Mouse (Mus musculus): ENCODE results near the gene Gm9780.
"Not testable (repeated sequence)": the region's sequence is repeated elsewhere in the genome, so short reads cannot be mapped to it uniquely, and the experiment has no call there.

Gm9780 gene

DNA sequence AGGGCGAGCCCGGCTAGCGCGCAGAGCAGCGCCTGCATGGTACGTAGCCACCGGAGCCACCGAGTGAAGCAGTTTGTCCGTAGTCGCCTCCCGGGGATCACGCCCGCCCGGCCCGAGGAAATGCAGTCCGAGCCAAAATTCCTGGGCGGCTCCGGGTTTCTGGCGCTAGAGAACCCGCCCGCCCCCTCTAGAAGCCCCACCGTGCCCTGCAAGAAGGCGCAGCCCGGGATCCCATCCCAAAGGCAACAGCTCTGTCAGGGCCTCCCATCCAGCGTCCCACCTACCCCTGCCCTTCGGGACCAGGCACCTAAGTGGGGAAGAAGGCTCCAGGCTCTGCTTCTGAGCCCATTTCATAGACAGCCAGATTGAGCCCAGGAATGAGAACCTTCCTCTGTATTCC lies at the start of gene Gm9780:
TSS of gene Gm9780 (minus strand) at position 101 of the 400 bp plus-strand sequence.
- not testable (repeated sequence) for DNase-seq (ENCODE audit: low read depth, low spot score)

GRCm38 (mm10) chr14:26081997-26082396 lies 39.5 kb upstream of the Gm9780 start, which contains the start of gene Cphx3:
TSS of gene Cphx3 (plus strand) at chr14:26082297.
- DNase-seq (ENCODE audit: low read depth, low spot score), result not testable (repeated sequence)

GRCm38 (mm10) chr14:26081216-26081615 lies 38.7 kb upstream of the Gm9780 start, which contains the start of gene Cphx2:
TSS of gene Cphx2 (plus strand) at chr14:26081516.
- DNase-seq (ENCODE audit: low read depth, low spot score), result not testable (repeated sequence)

DNA sequence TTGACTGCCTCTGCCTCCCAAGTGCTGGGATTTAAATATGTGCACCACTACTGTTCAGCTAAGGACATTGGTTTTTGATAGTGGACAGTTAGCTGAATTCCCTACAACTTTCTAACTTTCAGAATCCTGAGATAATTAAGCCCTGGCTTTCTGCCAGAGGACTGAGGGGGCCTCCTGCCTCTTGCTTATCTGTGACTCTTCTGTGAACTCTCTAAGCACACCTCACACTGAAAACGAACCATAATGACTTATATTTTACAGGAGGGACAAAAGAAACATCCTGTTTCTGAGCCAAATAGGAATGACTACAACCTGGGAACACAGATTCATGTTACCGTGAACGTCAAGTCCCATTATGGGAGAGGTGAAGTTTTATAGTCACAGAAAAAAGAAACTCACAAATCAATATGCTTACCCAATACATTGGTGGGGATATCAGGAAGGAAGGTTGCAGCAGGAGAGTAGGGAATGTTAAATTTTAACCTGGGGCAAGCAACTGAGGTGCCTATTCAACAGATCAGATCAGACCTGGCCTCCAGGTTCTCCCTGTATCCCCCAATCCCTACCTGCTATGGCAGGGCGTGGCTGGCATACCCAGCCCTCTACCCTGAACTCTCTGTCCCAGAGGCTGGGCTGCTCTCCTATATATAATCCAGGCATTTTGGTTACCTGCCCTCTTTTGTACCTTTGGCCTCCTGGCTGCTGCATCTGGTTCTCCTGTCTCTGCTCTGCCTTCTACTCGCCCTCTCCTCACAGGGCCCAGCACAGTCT lies 34.3 kb upstream of the Gm9780 start:
- DNase-seq (ENCODE audit: low read depth, low spot score), result not testable (repeated sequence)

GRCm38 (mm10) chr14:26067325-26067633 lies 24.8 kb upstream of the Gm9780 start, which contains the start of gene Tmem254c:
TSS of gene Tmem254c (minus strand) at chr14:26067355.
- DNase-seq (ENCODE audit: low read depth, low spot score), result not testable (repeated sequence)

- DNase-seq (ENCODE audit: low read depth, low spot score), result not testable (repeated sequence)
Observed at GRCm38 (mm10) chr14:26066574-26067324, 24.2 kb upstream of the Gm9780 start.

DNA sequence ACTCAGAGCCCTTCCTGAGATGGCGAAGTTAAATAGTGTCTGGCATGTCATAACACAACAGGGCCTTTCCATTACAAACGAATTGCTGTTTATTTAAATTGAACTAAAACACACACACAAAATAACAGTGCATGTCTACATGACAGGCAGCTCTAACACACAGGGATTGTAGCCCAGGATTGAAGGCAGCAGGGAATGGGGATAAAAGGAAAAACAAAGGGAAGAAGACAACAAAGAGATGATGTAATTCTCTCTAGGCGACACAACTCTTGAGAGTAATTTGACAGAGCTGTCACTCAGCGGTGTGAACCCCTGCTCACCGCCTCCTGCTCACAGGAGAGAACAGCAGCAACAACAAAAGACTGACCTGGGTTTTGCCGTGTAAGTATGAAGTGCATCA lies 16.9 kb upstream of the Gm9780 start:
- not testable (repeated sequence) for DNase-seq (ENCODE audit: low read depth, low spot score)

- DNase-seq (ENCODE audit: low read depth, low spot score), result not testable (repeated sequence)
Observed at GRCm38 (mm10) chr14:26058184-26058583, 15.7 kb upstream of the Gm9780 start.

DNA sequence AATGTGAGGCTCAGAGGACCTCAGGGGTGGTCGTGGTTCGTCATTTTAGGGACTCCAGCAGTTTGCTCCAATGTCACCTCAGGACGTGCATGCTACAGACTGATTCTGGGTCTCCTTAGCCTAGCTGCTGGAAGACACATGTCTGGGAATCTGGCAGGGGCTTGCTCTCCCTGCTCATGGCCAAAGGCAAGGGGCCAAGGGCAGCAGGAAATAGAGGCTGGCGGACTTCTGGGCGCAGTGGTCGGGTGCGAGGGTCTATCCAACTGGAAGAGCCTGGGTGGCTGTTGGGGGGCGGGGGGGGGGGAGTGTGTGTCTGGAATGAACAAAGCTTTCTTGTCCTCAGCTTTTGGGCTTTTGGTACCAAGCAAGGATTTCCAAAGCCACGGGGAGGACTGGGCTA lies 6.3 kb upstream of the Gm9780 start:
- not testable (repeated sequence) for DNase-seq (ENCODE audit: low read depth, low spot score)

- DNase-seq (ENCODE audit: low read depth, low spot score), result not testable (repeated sequence)
Observed at GRCm38 (mm10) chr14:26047026-26047425, 4.5 kb upstream of the Gm9780 start.

- DNase-seq (ENCODE audit: low read depth, low spot score), result not testable (repeated sequence)
Observed at GRCm38 (mm10) chr14:26045007-26045406, 2.5 kb upstream of the Gm9780 start.

DNA sequence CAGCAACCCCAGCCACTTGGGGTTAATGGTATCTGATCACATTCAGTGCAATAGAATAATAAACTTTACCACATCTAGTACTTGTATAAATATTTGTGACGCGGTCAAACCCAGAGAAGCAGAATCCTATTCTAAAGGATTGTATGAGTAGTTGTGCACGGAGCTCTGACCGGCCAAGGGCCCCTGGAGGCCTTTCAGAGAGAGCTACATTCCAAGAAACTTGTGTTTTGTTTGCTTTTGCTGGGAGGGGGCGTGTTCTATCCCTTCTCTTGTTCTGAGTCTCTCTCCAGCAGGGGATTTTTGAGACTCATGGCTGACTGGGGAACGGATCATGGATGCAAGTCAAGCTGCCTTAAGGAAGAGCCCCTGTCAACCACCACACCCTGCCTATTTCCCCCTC lies 7.1 kb downstream of the Gm9780 start:
- DNase-seq (ENCODE audit: low read depth, low spot score), result not testable (repeated sequence)

- not testable (repeated sequence) for DNase-seq (ENCODE audit: low read depth, low spot score)
Observed at GRCm38 (mm10) chr14:26034364-26034763, 8.1 kb downstream of the Gm9780 start.

DNA sequence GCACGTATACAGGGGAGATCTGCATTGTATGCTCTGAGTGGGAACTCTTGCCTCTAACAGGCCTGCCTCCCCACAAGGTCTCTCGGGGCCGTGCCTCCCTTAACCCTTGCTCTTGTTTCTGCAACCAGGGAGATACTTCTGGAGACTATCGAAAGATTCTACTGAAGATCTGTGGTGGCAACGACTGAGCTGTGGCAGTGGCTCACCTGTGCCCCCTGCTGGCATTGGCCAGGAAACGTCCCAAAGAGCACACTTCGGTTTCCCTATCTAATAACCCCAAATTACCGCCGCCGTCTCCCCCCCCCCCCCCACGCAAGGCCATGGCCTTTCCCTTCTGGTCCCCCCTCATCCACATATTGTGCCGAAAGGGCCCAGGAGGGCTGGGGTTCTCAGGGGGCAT lies 16.9 kb downstream of the Gm9780 start:
- DNase-seq (ENCODE audit: low read depth, low spot score), result not testable (repeated sequence)

- DNase-seq (ENCODE audit: low read depth, low spot score), result not testable (repeated sequence)
Observed at GRCm38 (mm10) chr14:26022831-26023230, 19.7 kb downstream of the Gm9780 start.

- DNase-seq (ENCODE audit: low read depth, low spot score), result not testable (repeated sequence)
Observed at GRCm38 (mm10) chr14:26021555-26021954, 21.0 kb downstream of the Gm9780 start.

DNA sequence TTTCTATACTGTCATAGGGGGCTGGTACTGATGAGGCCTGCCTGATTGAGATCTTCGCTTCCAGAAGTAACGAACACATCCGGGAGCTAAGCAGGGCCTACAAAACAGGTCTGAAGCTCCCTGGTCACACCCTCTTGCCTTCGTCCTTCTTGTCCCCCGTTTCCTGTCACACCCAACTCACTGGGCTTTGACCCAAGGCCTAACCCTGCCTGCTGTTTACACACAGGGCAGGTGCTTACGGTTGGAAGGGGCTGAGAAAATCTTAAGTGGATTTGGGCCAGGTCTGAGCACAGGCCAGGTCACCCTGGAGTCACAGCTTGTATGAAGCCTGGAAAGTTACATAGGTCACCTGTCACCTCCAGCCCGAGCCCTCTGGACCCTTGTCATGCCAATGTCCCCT lies 26.1 kb downstream of the Gm9780 start:
- not testable (repeated sequence) for DNase-seq (ENCODE audit: low read depth, low spot score)

DNA sequence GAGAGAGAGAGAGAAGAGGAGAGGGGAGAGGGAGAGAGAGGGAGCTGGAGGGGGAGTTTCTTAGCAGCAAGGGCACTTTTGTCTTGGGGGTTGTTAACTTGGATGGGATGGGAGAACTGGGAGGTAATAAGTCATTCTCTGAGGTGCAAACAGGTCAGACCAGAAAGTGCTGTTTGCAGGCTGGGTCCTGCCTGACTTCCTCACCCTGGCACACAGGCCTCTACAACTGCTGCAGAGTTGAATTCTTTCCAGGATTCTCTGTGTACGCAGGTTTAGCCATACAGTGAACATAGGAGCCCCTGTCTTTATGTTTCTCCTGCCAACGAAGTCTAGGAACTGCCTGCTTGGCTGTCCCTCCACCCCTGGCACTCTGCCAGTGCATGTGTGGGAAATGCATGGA lies 35.0 kb downstream of the Gm9780 start:
- DNase-seq (ENCODE audit: low read depth, low spot score), result not testable (repeated sequence)

GRCm38 (mm10) chr14:25981880-25982279 lies 60.6 kb downstream of the Gm9780 start:
- not testable (repeated sequence) for DNase-seq (ENCODE audit: low read depth, low spot score)

DNA sequence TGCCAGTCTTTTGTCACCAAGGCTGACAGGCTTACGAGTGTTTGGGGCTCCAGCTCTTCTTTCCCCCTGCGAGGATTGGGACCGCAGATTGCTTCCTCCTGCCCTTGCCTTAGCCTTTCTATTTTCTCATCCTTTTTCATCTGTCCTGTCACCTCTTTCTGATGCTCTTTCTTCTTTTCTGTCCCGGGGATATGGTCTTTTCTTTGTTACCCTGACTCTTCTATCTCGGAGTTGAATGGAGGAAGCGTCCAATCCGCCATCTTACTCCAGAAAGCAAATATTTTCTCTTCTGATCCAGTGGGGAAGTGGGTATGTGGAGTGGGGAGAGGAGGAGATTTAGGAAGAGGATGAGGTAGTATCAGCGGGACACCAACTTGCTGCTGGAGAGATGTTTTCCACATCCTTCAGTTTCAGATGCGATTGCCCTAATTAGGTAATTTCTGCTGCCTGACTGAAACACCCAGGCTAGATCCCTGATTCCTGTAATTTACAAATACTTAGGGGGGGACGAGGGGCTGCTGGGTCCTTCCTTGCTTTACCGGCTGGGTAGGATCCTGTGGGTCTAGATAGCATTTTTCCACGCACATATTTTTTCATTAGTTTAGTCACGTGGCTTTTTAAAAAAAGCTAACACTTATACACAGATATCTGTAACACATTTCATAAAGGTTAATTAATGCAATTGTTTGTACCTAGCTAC lies 63.1 kb downstream of the Gm9780 start:
- not testable (repeated sequence) for DNase-seq (ENCODE audit: low read depth, low spot score)

DNA sequence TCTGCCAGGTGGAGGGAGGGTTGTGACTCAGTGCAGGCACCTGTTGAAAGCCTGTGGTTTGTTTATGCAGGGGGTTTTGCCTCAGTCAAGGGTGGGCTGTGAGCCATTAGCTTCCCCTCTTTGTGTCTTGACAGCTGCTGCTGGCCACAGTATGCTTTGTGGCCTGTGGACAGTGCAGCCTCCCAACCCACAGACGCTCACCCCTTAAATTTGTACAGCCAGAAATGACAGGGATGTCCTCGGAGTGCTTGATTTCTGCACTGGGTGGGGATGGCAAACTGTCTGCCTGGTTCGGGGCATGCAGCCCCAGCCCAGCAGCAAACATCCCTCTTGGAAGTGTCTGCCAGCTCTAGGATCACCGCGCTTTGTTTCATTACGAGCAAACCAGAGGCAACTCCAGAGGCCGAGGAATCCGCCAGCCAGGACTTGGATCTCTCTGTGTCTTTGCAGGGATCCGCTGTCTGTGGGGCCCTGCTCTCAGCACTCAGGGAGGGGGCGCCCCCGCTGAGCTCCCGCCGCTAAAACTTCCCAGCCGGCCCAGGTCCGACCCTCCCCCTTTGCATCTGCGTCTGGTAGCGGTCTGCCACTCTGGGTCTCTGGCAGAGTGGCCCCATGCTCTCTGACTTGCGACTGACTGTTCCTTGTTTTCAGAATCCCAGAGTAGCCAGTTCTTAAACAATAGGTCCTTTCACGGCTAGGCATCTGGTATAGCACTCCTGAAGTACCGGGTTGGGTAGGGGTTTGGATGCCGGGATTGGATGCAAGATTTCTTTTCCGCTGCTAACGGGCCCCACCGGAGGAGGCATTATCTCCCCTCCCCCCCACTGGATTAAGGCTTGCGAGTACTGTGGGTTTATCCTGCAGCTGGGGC lies 63.9 kb downstream of the Gm9780 start, which contains the start of gene Duxbl1:
TSS of gene Duxbl1 (plus strand) at position 207 of the 871 bp plus-strand sequence.
- not testable (repeated sequence) for DNase-seq (ENCODE audit: low read depth, low spot score)
